Mouse (Mus musculus): ENCODE measurements at regions not wholly inside any gene's neighbourhood (a gene's known extent, or its start where the extent isn't known, plus 50 kb on each side); places are given as distances from the start of the nearest gene placed in this dataset.

- Histone ChIP-seq H3K27ac (ENCODE audit: insufficient read depth, low read length) (no peak overlapping the region), H3K4me3 (ENCODE audit: insufficient read depth, low read length) (no peak overlapping the region), H3K4me1 (ENCODE audit: control insufficient read depth, insufficient read depth, low read length) (no peaks in the 10 kb centered on the region)
- no peak for TF ChIP-seq CTCF (IDR thresholded peaks at IDR 0.05; ENCODE audit: extremely low read depth, insufficient read depth, low read length)
- TF ChIP-seq POLR2A (IDR thresholded peaks at IDR 0.05; ENCODE audit: extremely low read depth, insufficient read depth, low read length): no peak
Measured at GRCm38 (mm10) chr4:66482495-66483291, 78.3 kb upstream of the Astn2 start.

GRCm38 (mm10) chr4:66478601-66479217 is 74.3 kb upstream of the Astn2 start:
- no peaks in the 10 kb centered on the region for H3K4me1 ChIP-seq (ENCODE audit: control insufficient read depth, insufficient read depth, low read length)
- TF ChIP-seq POLR2A (IDR thresholded peaks at IDR 0.05; ENCODE audit: extremely low read depth, insufficient read depth, low read length) (no peak), CTCF (IDR thresholded peaks at IDR 0.05; ENCODE audit: extremely low read depth, insufficient read depth, low read length) (no peak)
- H3K27ac ChIP-seq (ENCODE audit: insufficient read depth, low read length): no peak overlapping the region
- H3K4me3 ChIP-seq (ENCODE audit: insufficient read depth, low read length): no peak overlapping the region

All from cortical plate, adult 2 months (tissue).